In genomic region chr16:76454741-76455465, GRCm38 (mm10) we compare ENCODE assay signal across 12 mouse cellular contexts.
A peak's percentile ranks its signal among the peaks of the same experiment; 100 is the strongest.
DNase-seq lines count a peak whose midpoint lies in the region; TF ChIP-seq lines count a peak whose summit lies in the region.
"Had no signal": no experiment of that assay in that cellular context is flagged by ENCODE, and none has a peak within 500 bp of the region (broad histone marks: within the 10 kb centered on the region; RNA-seq: fewer than 3 reads in every experiment).

No protein-coding gene starts in this region.

- intact Hi-C loops in gastrocnemius, postnatal 14 days (cut with DNase I; ENCODE audit: low total_unique reads), result no loop called here

- TF ChIP-seq CTCF in thymus, adult 2 months (IDR thresholded peaks at IDR 0.05; ENCODE audit: borderline replicate concordance, control insufficient read depth, extremely low read depth, insufficient read depth, low read length, poor library complexity), result no peak

- TF ChIP-seq POLR2A in thymus, adult 2 months (IDR thresholded peaks at IDR 0.05; ENCODE audit: control insufficient read depth, extremely low read depth, insufficient read depth, low read length, poor library complexity), result no peak

- H3K27me3 ChIP-seq in thymus, adult 2 months (ENCODE audit: control insufficient read depth, insufficient read depth, low read length), result no peaks in the 10 kb centered on the region
- H3K27me3 ChIP-seq: CH12.LX had no signal

- 95% methylated on average over 17 of the region's 17 CpGs for WGBS in thymus, adult 2 months

- peak; percentile 8 for DNase-seq in gastrocnemius, postnatal 14 days
- DNase-seq in gastrocnemius, adult 18-20 months (ENCODE audit: low spot score), result no peak
- DNase-seq in MN1 (ENCODE audit: low spot score), result peak; percentile 9
- peak; percentile 88 for DNase-seq in kidney, postnatal 10 days
- DNase-seq in lung, postnatal 10 days, result peak; percentile 14
- no peak for DNase-seq in right cerebral cortex, postnatal 25 days
- no peak for DNase-seq in thymus, postnatal 10 days (ENCODE audit: low spot score in 2 of 2)
- no peak for DNase-seq in thymus, adult 2 months
- DNase-seq: spleen, adult 18-20 months had no signal

- H3K4me1 ChIP-seq in thymus, adult 2 months (replicated peaks; ENCODE audit: control insufficient read depth, insufficient read depth, low read length), result no peaks in the 10 kb centered on the region

- H3K36me3 ChIP-seq in thymus, adult 2 months (ENCODE audit: control insufficient read depth, insufficient read depth, low read length), result no peaks in the 10 kb centered on the region
- H3K36me3 ChIP-seq: limb, embryonic 13.5 days had no signal

- H3K4me3 ChIP-seq in thymus, adult 2 months (ENCODE audit: control insufficient read depth, insufficient read depth, low read length), result no peak overlapping the region
- H3K4me3 ChIP-seq: limb, embryonic 13.5 days; myocyte had no signal

- H3K27ac ChIP-seq in thymus, adult 2 months (ENCODE audit: control insufficient read depth, insufficient read depth, low read length), result no peak overlapping the region
- H3K27ac ChIP-seq: limb, embryonic 13.5 days had no signal

Comparison
In these comparisons a context has a peak if more than half of its experiments do, and no peak if none do; other contexts are left out.
1. DNase-seq: peak in gastrocnemius, postnatal 14 days (single experiment), MN1 (single experiment), kidney, postnatal 10 days (single experiment) and lung, postnatal 10 days (single experiment); none in gastrocnemius, adult 18-20 months (single experiment), right cerebral cortex, postnatal 25 days (single experiment), thymus, postnatal 10 days (0 of 2) and thymus, adult 2 months (single experiment).